Mouse (Mus musculus) liver, adult 2 months (tissue): ENCODE data around the gene Gramd1b.

Experiments used
- CTCF ChIP-seq: fragments of 200-500 bp; IDR thresholded peaks from 2 replicates; pipeline ENCODE4 v1.5.1; 2011; ENCODE audit warnings: low read depth, low read length, control low read depth
- POLR2A ChIP-seq: fragments of 200-500 bp; IDR thresholded peaks from 2 replicates; pipeline ENCODE4 v1.6.1; 2011; ENCODE audit warnings: low read length, control low read depth; ENCODE audit not compliant: insufficient read depth; ENCODE audit errors: extremely low read depth

DNA sequence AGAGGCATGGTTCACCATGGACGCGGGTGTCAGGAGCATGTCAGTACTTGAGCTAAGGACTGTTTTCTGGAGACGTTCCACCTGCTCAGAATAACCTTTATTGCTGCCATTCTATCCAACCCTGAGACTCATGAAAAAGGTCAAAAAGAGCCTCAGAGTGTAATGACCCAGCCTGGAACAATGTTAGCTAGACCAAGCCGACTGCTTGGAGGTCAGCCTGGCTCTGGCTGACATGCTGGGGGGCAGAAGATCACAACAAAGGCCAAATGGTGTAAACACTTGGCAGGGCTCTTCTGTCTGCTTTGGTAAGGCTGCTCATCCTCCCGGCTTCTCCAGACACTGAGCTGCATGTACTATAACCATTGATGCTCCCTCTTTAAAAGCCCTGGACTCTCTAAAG is 88.4 kb downstream of the Gramd1b start:
- TF ChIP-seq POLR2A (no peak), CTCF (no peak)
